Mouse (Mus musculus): ENCODE measurements at regions not wholly inside any gene's neighbourhood (a gene's known extent, or its start where the extent isn't known, plus 50 kb on each side); places are given as distances from the start of the nearest gene placed in this dataset.

- TF ChIP-seq CTCF (IDR thresholded peaks at IDR 0.05; ENCODE audit: low read depth, low read length) (no peak), POLR2A (IDR thresholded peaks at IDR 0.05; ENCODE audit: extremely low read depth, insufficient read depth, low read length) (no peak)
Observed at GRCm38 (mm10) chr4:150721619-150722283, 69.8 kb upstream of the Slc45a1 start.
